Mouse (Mus musculus) ES-E14 (cell line): ENCODE measurements at regions not wholly inside any gene's neighbourhood (a gene's known extent, or its start where the extent isn't known, plus 50 kb on each side); places are given as distances from the start of the nearest gene placed in this dataset.

Experiments used
- DNase-seq: peaks from one replicate; pipeline ENCODE4 v3.0.0-alpha.2; 2013; ENCODE audit warnings: low read depth, low spot score
- H3K27ac ChIP-seq: 2 replicates; pipeline ENCODE4 v1.5.1; 2012; ENCODE audit warnings: low read depth, mild to moderate bottlenecking, low read length, moderate library complexity, mixed read lengths; ENCODE audit not compliant: poor library complexity, insufficient read depth, severe bottlenecking
- H3K36me3 ChIP-seq: 2 replicates; pipeline ENCODE4 v1.6.1; 2012; ENCODE audit warnings: mild to moderate bottlenecking, low read length, moderate library complexity, mixed read lengths; ENCODE audit not compliant: control insufficient read depth, poor library complexity, insufficient read depth, severe bottlenecking
- H3K4me1 ChIP-seq, 2 experiments: fragments of 150-350 bp in 1 of 2; sonication (generic) in 1 of 2; 2 replicates each; pipeline ENCODE4 v1.6.1; 2012; ENCODE audit warnings: low read length in 2 of 2, mild to moderate bottlenecking in 1 of 2, mixed read lengths in 1 of 2; ENCODE audit not compliant: control insufficient read depth in 2 of 2, insufficient read depth in 2 of 2, poor library complexity in 1 of 2
- H3K4me3 ChIP-seq, 2 experiments: fragments of 150-350 bp in 1 of 2; sonication (generic) in 1 of 2; 2 replicates each; pipeline ENCODE4 v1.5.1; 2012; ENCODE audit warnings: low read length in 2 of 2, low read depth in 1 of 2, mild to moderate bottlenecking in 1 of 2, mixed read lengths in 1 of 2; ENCODE audit not compliant: insufficient read depth in 1 of 2, poor library complexity in 1 of 2, severe bottlenecking in 1 of 2
- H3K9ac ChIP-seq: 2 replicates; pipeline ENCODE4 v1.6.1; 2012; ENCODE audit warnings: low read depth, mild to moderate bottlenecking, low read length, mixed read lengths; ENCODE audit not compliant: poor library complexity, insufficient read depth, severe bottlenecking
- H3K9me3 ChIP-seq: fragments of 150-350 bp; sonication (generic); 2 replicates; pipeline ENCODE4 v1.6.1; 2012; ENCODE audit warnings: low read depth, mild to moderate bottlenecking, low read length; ENCODE audit not compliant: control insufficient read depth, insufficient read depth
- CHD2 ChIP-seq: IDR thresholded peaks from 2 replicates; pipeline ENCODE4 v1.6.1; 2014; ENCODE audit warnings: mild to moderate bottlenecking, low read depth, low read length, inconsistent platforms
- HCFC1 ChIP-seq: IDR thresholded peaks from 2 replicates; pipeline ENCODE4 v1.6.1; 2012; ENCODE audit warnings: low read length, inconsistent platforms, borderline replicate concordance; ENCODE audit not compliant: insufficient read depth
- MAFK ChIP-seq: IDR thresholded peaks from 2 replicates; pipeline ENCODE4 v1.6.1; 2014; ENCODE audit warnings: mild to moderate bottlenecking, low read depth, low read length, inconsistent platforms; ENCODE audit not compliant: insufficient read depth
- ZC3H11A ChIP-seq: IDR thresholded peaks from 2 replicates; pipeline ENCODE4 v1.6.1; 2012; ENCODE audit warnings: low read depth, mild to moderate bottlenecking, inconsistent platforms, low read length, borderline replicate concordance
- ZNF384 ChIP-seq: IDR thresholded peaks from 2 replicates; pipeline ENCODE4 v1.6.1; 2012; ENCODE audit warnings: low read depth, low read length, inconsistent platforms
- in situ Hi-C, 2 experiments: fragments of 600-800 bp; cut with MboI; formaldehyde crosslinking; loops; one replicate each; pipeline ENCODE4 v1.15.1; 2025; ENCODE audit warnings: low sequenced_read_pairs in 2 of 2, inconsistent platforms in 1 of 2; ENCODE audit not compliant: unreplicated experiment in 2 of 2

- Histone ChIP-seq H3K27ac (no peak overlapping the region), H3K4me3 (no peak overlapping the region), H3K36me3 (no peaks in the 10 kb centered on the region), H3K9ac (no peak overlapping the region), H3K4me1 (no peaks in the 10 kb centered on the region), H3K9me3 (no peaks in the 10 kb centered on the region)
- in situ Hi-C loops: no loop called here
- TF ChIP-seq CHD2 (no peak), ZC3H11A (no peak), MAFK (no peak), ZNF384 (no peak), HCFC1 (no peak)
- DNase-seq: no peak
These were observed 424.8 kb upstream of the Sall1 start for GRCm38 (mm10) chr8:89468782-89469220.

GRCm38 (mm10) chr8:89465211-89465753 is 421.3 kb upstream of the Sall1 start:
- H3K9me3 ChIP-seq: no peaks in the 10 kb centered on the region
- in situ Hi-C loops: no loop called here
- no peak for TF ChIP-seq ZNF384
- TF ChIP-seq CHD2: no peak
- TF ChIP-seq ZC3H11A: no peak
- TF ChIP-seq MAFK: no peak
- H3K4me1 ChIP-seq: no peaks in the 10 kb centered on the region
- no peak overlapping the region for H3K9ac ChIP-seq
- H3K36me3 ChIP-seq: no peaks in the 10 kb centered on the region
- DNase-seq: no peak
- no peak overlapping the region for H3K4me3 ChIP-seq
- H3K27ac ChIP-seq: no peak overlapping the region

- no peak for DNase-seq
- no peak overlapping the region for H3K27ac ChIP-seq
- no peak for TF ChIP-seq ZNF384
- no peaks in the 10 kb centered on the region for H3K9me3 ChIP-seq
- no peak overlapping the region for H3K4me3 ChIP-seq
- H3K36me3 ChIP-seq: no peaks in the 10 kb centered on the region
- no peaks in the 10 kb centered on the region for H3K4me1 ChIP-seq
- in situ Hi-C loops: no loop called here
- no peak overlapping the region for H3K9ac ChIP-seq
These were observed 412.6 kb upstream of the Sall1 start for GRCm38 (mm10) chr8:89456517-89456916.

- in situ Hi-C loops: no loop called here
- TF ChIP-seq MAFK: no peak
- TF ChIP-seq CHD2: no peak
- no peak for TF ChIP-seq HCFC1
- TF ChIP-seq ZC3H11A: no peak
- TF ChIP-seq ZNF384: no peak
- no peaks in the 10 kb centered on the region for H3K9me3 ChIP-seq
- DNase-seq: no peak
- H3K36me3 ChIP-seq: no peaks in the 10 kb centered on the region
- H3K4me3 ChIP-seq: no peak overlapping the region
- H3K27ac ChIP-seq: no peak overlapping the region
- H3K9ac ChIP-seq: no peak overlapping the region
- H3K4me1 ChIP-seq: no peaks in the 10 kb centered on the region
These were observed 411.8 kb upstream of the Sall1 start for GRCm38 (mm10) chr8:89455731-89456130.

GRCm38 (mm10) chr8:89454197-89454596 is 410.2 kb upstream of the Sall1 start:
- Histone ChIP-seq H3K9me3 (no peaks in the 10 kb centered on the region), H3K4me1 (no peaks in the 10 kb centered on the region), H3K27ac (no peak overlapping the region), H3K4me3 (no peak overlapping the region), H3K36me3 (no peaks in the 10 kb centered on the region), H3K9ac (no peak overlapping the region)
- peak; percentile 6 for DNase-seq
- in situ Hi-C loops: no loop called here
- TF ChIP-seq ZC3H11A: no peak
